Mouse (Mus musculus) hematopoietic multipotent progenitor cell, adult 10-12 weeks (in vitro differentiated cells): ENCODE results near the gene Znhit1. TPM values are rescaled to one million over a fixed set of nuclear protein-coding genes. Genes with fewer than 3 reads are reported as not detected.

Source experiments
- polyA plus RNA-seq: library from polyadenylated mRNA; stranded (reverse); fragments of >175 nt; gene quantifications from 2 replicates; pipeline ENCODE4 v1.2.3, GENCODE M21; 2012; ENCODE audit warnings: low replicate concordance

The Znhit1 gene
- polyA plus RNA-seq: 92.1 and 134 TPM in 2 replicates

DNA sequence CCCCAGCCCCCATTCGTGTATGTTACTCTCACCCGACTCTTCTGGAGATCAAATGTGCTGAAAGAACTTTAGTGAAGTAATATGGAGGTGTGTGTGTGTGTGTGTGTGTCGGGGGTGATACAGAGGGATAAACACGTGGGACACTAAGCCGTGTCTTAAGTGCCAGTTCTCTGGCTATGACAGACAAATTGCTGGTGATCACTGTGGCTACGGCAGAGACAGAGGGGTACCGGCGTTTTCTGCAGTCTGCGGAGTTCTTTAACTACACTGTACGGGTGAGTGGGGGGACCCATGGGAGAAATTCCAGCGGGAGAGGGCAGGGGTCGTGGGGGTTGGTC lies at the start of gene Znhit1:
Znhit1 (minus strand) TSS at position 88 of the 338 bp plus-strand sequence.

DNA sequence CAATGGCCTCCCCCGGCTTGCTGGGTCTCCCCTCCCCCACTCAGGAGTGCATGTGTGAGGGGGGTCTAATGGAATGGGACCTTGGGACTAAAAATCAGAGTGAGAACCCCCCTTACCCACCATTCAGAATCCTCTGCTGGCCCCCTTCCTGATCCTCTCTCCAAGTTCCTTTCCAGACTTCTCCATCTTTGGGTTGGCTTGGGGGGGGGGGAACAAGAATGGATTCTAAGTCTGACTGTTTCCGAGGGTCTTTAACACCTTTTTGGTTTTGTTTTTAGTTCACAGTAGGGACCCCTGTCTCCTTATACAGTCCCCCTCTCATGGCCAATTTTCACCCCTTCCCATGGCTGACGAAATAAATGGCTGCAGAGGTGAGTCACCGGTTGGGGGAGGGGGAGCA lies 38.3 kb upstream of the Znhit1 start, which contains the start of gene Vgf:
Vgf (plus strand) TSS at position 301 of the 400 bp plus-strand sequence.

DNA sequence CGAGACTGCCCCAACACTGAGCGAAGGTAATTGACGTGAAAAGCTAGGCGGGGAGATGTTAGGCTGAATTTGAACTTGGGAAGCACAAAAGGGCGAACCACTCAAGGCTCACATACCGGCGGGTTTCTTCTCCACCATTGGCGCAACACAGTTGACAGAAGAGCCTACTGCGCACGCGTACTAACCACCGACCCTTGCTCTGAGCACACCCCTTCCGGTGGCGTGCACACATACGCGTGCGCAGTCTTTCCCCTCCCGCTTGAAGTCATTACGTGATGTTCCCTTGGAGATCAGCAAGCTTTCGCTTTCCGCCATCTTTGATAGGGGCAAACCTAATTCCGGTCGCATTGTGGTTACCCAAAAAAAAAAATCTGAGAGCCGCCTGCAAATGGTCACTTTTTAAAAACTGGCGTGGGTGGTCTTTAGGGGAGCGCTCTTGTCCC lies 1.1 kb downstream of the Znhit1 start, which contains the start of gene Plod3:
Plod3 (plus strand) TSS at position 325 of the 443 bp plus-strand sequence.

DNA sequence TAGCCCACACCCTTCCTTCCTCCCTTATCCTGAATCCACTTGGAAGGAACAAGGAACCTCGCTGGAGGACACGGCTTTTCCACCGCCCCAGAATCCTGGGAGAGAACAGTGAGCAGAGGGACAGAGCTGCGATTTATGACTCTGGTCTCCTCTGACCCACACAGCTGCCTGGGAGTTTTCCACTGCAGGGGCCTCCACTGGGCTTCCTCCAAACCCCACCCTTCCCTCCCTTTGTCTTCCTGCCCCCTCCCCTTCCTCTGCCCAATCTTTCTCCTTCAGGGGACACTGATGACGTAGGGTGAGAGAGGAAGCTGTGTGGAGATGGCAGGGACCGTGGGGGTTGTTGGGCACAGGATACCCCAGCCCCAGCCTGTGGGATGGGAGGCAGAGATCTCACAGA lies 21.5 kb downstream of the Znhit1 start, which contains the start of gene Cldn15:
Cldn15 (plus strand) TSS at position 286 of the 400 bp plus-strand sequence.

DNA sequence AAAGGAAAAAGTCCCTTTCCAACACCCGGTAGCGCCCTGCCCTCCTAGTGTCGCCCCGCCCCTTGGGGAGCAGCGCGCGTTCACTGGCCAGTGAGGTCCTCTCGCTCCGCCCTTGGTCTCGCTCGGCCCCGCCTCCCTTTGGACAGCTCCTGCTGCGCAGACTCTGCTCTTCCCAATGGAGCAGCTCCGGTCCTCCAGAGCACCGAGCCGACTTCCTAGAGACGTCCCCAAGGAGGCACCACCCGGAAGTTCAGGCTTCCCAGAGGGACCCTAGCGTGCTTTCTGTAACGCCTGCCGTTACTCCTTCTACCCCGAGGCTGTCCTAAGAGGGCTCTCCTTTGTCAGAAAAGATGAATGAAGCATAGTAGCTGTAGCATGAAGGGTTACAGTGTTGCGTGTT lies 34.8 kb downstream of the Znhit1 start, which contains the start of gene Fis1:
Fis1 (plus strand) TSS at position 261 of the 400 bp plus-strand sequence.

Other genes with a start within 250 kb of the Znhit1 start
- 0.04 TPM in 1 of 2 replicates, not detected in the other for gene Col26a1, start 104.8 kb downstream of the Znhit1 start, polyA plus RNA-seq
- gene Ift22, start 79.9 kb downstream of the Znhit1 start, polyA plus RNA-seq: 1.7 and 10.7 TPM in 2 replicates
- 756 and 1,463 TPM in 2 replicates for gene Fis1, start 34.7 kb downstream of the Znhit1 start, polyA plus RNA-seq
- gene Cldn15, start 21.4 kb downstream of the Znhit1 start, polyA plus RNA-seq: 0.33 and 0.47 TPM in 2 replicates
- 45.6 and 123 TPM in 2 replicates for gene Plod3, start 1.0 kb downstream of the Znhit1 start, polyA plus RNA-seq
- gene Vgf, start 38.4 kb upstream of the Znhit1 start, polyA plus RNA-seq: not detected in 2 replicates
- gene Ap1s1, start 58.1 kb upstream of the Znhit1 start, polyA plus RNA-seq: 43.9 and 74.6 TPM in 2 replicates
- not detected in 2 replicates for gene Serpine1, start 84.2 kb upstream of the Znhit1 start, polyA plus RNA-seq
- 24.2 and 63.5 TPM in 2 replicates for gene Trim56, start 128.2 kb upstream of the Znhit1 start, polyA plus RNA-seq
- not detected in 2 replicates for gene Muc3, start 161.3 kb upstream of the Znhit1 start, polyA plus RNA-seq
- 0.75 and 1.0 TPM in 2 replicates for gene Muc3a, start 224.4 kb upstream of the Znhit1 start, polyA plus RNA-seq